Mouse (Mus musculus) natural killer cell, adult 2 months (primary cell): Measurements from ENCODE around the gene Enox1.

Experiments used
- DNase-seq, 2 experiments: peaks; one replicate each; pipeline ENCODE4 v3.0.0; 2022; ENCODE audit warnings: low spot score in 2 of 2

The Enox1 gene

GRCm38 (mm10) chr14:77195314-77196020 lies 38.9 kb downstream of the Enox1 start:
- no peak for DNase-seq

GRCm38 (mm10) chr14:77196246-77196645 lies 39.7 kb downstream of the Enox1 start:
- no peak for DNase-seq

- DNase-seq, result no peak
These were observed 40.9 kb downstream of the Enox1 start for GRCm38 (mm10) chr14:77197414-77197915.

- no peak for DNase-seq
These were observed 54.3 kb downstream of the Enox1 start for GRCm38 (mm10) chr14:77210889-77211288.

DNA sequence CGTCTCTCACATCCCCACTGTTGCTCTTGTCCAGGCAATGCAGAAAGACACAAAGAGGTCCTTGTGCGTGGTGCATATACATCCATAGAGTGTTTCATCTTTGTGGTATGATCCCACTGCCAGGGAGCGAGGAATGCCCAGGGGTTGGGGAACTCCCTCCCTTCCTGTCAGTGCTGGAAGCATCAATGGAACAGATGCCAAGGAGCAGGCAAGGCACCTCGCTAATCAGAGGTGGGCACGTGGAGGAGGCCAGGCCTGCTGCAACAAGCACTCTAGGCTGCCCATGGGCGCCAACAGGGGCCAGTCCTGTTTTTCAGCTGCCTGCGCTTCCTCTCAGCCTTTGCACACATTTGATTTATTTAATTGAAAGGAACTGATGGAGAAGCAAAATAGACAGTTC lies 56.6 kb downstream of the Enox1 start:
- DNase-seq, result no peak

DNA sequence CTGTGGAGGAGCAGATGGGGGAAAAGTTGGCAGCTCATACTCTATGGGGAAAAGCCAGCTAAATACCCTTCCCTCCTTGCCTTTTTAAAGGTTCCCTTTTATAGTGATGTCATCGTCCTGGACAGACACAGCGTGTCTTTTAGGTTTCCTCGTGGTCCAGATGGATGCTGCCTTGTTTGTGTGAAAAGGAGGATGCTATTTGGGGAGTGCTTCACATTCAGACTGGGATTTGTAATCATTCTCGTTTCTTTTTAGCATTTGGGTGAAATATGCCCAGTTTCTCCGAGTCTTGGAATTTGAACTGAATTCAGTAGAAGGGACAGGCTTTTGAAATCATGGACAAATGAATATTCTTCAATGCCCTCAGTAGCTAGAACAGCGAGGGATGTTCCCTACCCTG lies 58.3 kb downstream of the Enox1 start:
- DNase-seq, result no peak

GRCm38 (mm10) chr14:77225346-77225745 lies 68.8 kb downstream of the Enox1 start:
- no peak for DNase-seq

- no peak for DNase-seq
These were observed 82.2 kb downstream of the Enox1 start for GRCm38 (mm10) chr14:77238811-77239210.

- no peak for DNase-seq
These were observed 82.8 kb downstream of the Enox1 start for GRCm38 (mm10) chr14:77239360-77239759.

DNA sequence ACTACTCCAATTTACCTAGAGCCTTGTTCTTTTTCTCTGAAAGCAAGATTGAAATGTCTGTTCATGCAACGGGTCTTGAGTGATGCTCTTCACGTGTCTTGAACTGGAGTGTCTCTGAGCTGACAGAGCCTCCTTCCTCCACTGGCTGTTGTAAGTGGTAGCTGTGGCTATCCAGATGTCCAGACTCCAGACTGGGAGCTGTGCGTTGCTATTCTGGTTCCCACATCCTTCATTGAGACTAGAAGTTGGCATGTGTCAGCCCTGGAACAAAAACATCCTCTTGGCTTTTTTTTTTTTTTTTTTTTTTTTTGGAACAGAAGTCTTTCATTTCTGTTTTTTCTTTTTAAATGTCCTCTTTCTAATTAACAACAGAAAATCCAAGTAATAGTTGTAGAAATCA lies 90.4 kb downstream of the Enox1 start:
- DNase-seq, result no peak

GRCm38 (mm10) chr14:77248426-77248825 lies 91.9 kb downstream of the Enox1 start:
- DNase-seq, result no peak

DNA sequence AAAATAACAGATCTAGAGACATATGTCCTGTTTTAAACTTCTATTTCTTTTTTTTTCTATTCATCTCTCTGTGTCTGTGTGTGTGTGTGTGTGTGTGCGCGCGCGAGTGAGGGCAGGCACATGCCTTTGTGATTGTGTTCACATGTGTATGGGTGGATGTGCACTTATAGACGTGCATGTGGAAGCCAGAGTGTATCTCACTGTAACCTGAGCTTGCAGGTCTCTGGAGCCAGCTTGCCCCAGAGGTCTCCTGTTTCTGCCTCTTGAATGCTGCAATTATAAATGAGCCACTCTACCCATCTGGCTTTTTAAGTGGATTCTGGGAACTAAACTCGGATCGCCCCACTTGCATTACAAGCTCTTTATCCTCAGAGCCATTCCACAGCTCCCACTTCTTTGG lies 92.4 kb downstream of the Enox1 start:
- DNase-seq, result no peak

DNA sequence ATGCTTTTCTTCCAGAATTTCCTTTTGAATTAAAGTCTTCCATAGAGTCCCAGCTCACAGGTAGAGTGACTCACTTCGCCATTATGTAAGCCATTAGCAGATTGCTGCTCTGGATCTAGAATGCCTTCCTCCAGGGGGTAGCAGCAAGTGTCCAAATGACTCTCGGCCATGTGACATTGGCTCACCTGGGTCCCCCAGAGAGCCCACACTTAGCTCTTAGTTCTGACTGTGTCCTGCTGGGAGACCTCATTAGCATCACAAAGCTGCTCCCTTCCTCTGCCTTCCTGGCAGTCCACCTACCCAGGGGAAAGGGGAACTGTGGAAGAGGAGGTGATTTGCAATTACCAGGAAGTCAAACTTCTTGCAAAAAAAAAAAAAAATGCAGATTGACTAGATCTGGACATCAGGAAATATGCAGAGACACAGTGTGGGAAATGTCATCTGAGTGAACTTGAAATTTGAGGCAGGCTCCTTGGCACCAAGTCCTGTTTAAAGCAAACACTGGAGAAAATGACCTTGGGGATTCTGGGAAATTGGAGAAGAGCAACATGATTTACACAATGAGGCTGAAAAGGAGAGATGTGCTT lies 94.2 kb downstream of the Enox1 start:
- no peak for DNase-seq

DNA sequence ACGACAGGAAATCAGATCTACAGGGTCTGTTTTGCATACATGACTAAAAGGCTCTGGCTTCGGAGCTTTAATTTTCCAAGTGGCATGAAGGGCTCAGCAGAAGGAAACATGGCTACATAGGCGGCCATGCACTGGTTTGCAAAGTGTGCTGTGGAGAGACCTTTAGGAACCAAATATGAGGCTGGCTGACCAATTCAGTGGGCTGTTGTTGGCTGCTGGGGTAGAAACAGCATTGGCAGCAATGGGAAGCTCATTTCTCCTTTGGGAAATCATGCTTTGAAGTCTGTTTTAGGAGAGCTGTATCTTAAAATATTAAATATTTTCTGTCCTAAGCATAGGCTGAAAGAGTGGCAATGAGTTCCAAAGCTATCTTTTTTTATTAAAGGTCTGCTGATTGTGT lies 98.6 kb downstream of the Enox1 start:
- DNase-seq, result no peak

DNA sequence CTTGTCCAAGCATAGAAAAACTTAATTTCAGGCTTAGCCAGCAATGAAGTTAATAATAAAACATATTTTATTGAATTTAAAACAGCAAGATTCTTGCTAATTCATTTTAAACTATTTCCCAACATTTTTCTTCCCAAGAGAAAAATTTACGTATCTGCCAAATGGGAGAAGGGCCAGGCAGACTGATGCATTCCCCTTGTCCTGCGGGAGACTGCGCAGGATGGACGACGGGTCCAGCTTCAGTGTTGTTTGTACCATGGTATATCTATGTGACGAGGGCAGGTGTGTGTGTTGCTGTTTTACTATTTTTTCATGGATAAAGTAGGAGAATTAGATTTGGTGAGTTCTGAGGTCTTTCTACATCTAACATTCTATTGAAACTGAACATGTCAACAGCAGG lies 99.1 kb downstream of the Enox1 start:
- DNase-seq, result no peak

DNA sequence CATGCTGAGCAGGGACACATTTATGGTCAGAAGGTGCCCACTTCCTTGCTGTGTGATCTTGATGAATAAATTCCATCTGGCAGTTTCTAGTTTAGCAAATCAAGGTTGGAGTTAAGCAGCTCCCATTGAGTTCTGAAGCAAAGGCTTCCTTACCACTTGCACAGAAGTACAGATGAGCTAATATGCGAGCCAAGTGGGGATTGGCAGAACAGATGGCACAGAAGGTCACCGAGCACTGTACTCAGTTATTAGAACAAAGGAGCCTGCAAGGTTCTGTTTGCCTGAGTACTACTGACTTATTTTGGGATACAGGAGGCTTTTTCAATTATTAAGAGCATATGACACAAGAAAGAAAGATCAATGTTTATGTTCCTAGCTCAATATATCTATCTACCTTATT lies 100.4 kb downstream of the Enox1 start:
- no peak for DNase-seq

- DNase-seq, result no peak
These were observed 100.9 kb downstream of the Enox1 start for GRCm38 (mm10) chr14:77257461-77257860.

- DNase-seq, result no peak
These were observed 101.6 kb downstream of the Enox1 start for GRCm38 (mm10) chr14:77258186-77258585.

GRCm38 (mm10) chr14:77259686-77260085 lies 103.1 kb downstream of the Enox1 start:
- DNase-seq, result no peak

DNA sequence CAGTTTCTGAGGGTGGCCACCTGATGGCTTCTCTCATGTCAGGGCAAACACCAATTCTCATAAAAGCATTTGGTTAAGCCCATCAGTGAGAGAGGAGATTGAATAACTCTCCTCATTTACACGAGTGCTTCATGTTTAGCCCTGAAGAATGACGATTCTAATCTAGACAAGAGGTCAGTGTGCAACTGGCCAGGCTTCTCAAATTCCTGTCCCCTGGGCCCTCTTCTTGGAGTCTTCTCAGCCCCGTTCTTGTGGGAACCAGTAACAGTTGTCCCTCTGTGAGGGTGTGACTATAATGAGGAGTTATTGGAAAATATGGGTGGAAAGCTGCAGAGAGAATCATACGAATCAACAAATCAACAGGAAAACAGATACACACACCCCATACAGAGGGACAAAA lies 103.5 kb downstream of the Enox1 start:
- DNase-seq, result no peak

- DNase-seq, result no peak
These were observed 110.5 kb downstream of the Enox1 start for GRCm38 (mm10) chr14:77266805-77267771.

DNA sequence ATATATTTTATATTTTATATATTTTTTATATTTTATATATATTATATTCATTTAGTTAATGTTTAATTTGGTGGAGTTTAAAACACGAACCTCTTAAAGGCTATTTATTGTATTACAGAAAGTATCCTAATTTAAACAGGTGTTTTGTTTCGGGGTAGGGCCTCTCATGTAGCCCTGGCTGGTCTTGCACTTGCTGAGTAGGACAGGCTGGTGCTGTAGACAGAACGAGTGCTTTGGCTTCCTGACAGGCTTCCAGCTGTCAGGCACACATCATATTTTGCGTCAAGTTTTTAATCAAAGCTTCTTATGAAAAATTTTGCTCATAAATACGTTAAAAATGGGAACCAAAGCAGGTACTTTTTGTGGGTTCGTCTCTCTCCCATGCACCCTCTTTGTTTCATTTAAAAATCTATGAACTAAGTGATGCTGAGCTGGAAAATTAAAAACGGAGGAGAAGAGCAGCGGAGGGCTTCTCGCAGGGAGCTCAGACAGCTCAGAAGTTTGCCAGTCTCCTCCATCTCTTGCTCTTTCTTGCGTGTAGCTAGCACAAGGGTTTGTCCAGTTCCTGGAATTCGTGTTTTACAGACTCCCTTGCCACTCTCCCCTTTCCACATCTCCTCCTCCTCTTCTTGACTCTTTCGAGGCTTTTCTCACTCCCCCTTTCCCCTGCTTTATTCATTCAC lies 115.8 kb downstream of the Enox1 start:
- DNase-seq, result no peak
